Mouse (Mus musculus): ENCODE data around the gene Cyp4f18. TPM values are rescaled to one million over a fixed set of nuclear protein-coding genes. Genes with fewer than 3 reads are reported as not detected.
"Not testable (repeated sequence)": the region's sequence is repeated elsewhere in the genome, so short reads cannot be mapped to it uniquely, and the experiment has no call there.

Gene Cyp4f18
- 1.0 and 1.7 TPM in 2 replicates for polyA plus RNA-seq (2014; fragmentation: Nextera tagmentation; extraction: Ambion mirVana)

DNA sequence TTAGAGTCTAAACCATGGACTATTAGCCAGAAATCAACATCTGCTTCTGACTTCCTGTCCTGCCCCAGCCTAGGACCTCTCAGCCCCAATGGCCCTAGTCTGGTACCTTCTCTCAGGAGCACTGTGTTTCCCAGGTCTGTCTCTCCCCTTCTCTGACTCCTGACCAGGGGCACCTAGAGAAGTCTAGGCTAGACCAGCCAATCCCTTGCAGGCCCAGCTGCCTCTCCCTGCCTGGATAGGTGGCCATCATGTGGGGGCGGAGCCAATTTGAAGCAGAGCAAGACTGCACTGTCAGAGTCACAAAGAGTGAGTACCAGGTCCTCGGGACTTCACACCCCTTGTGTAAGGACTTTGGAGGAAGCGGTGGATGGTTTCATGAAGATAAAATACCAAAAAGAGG, at the start of gene Cyp4f18:
Gene Cyp4f18 (minus strand): TSS at position 154 of the 400 bp plus-strand sequence.
- no peaks in the 10 kb centered on the region for H3K4me1 ChIP-seq (ENCODE audit: control insufficient read depth, insufficient read depth, low read length)
- H3K27me3 ChIP-seq (replicated peaks; ENCODE audit: control insufficient read depth, insufficient read depth, low read length), result no peaks in the 10 kb centered on the region
- WGBS, result 71% methylated on average over 3 of the region's 3 CpGs
- no peak within 1 kb of the TSS for H3K27ac ChIP-seq (replicated peaks; ENCODE audit: low read depth, low read length)
- ATAC-seq (ENCODE audit: low read depth) (no peak), DNase-seq (ENCODE audit: low spot score) (no peak)
- H3K4me3 ChIP-seq (ENCODE audit: low read depth, low read length), result no peak within 1 kb of the TSS
- no peaks in the 10 kb centered on the region for H3K36me3 ChIP-seq (ENCODE audit: control insufficient read depth, insufficient read depth, low read length)
- no peaks in the 10 kb centered on the region for H3K9me3 ChIP-seq (ENCODE audit: control insufficient read depth, low read length)
- no peak within 1 kb of the TSS for H3K4me2 ChIP-seq (ENCODE audit: low read depth, low read length)
- H3K9ac ChIP-seq (ENCODE audit: low read depth, low read length), result no peak within 1 kb of the TSS

DNA sequence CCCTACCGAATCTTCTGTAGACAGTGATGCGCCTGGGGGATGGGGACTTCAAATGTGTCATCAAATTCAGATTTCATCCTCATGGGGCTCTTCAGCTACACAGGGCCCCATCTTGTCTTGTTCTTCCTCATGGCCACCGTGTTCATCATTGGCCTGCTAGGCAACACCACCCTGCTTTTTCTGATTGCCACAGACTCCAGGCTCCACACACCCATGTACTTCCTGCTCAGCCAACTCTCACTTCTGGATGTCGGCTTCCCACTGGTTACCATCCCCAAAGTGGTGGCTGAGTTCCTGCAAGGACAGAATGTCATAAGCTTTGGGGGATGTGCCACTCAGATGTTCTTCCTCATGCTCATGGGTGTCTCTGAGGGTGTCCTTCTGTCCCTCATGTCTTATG, 48.2 kb upstream of the Cyp4f18 start:
- not testable (repeated sequence) for ATAC-seq (ENCODE audit: low read depth); DNase-seq (ENCODE audit: low spot score); H3K27me3 ChIP-seq (replicated peaks; ENCODE audit: control insufficient read depth, insufficient read depth, low read length); H3K4me3 ChIP-seq (ENCODE audit: low read depth, low read length); H3K9me3 ChIP-seq (ENCODE audit: control insufficient read depth, low read length); H3K9ac ChIP-seq (ENCODE audit: low read depth, low read length); H3K4me1 ChIP-seq (ENCODE audit: control insufficient read depth, insufficient read depth, low read length); H3K36me3 ChIP-seq (ENCODE audit: control insufficient read depth, insufficient read depth, low read length); H3K27ac ChIP-seq (replicated peaks; ENCODE audit: low read depth, low read length); H3K4me2 ChIP-seq (ENCODE audit: low read depth, low read length)
- WGBS, result 86% methylated on average over 3 of the region's 4 CpGs

DNA sequence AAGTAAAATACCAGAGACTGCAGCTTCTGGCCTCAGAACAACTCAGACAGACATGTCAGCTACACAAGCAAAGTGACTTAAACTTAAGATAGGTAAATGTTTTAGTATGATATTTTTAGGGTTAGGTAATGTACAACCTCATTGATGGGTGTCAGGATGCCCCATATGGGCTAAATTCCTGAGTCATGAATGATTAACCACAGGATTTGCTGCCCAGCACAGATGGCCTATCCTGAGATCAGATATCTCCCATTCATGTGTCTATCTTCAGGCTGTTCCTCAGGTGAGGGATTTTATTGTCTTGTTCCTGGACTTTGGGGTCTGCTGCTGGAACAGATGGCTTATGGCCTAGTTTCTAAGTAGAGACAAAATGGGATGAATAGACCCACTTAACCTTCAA, 45.2 kb upstream of the Cyp4f18 start:
- H3K4me1 ChIP-seq (ENCODE audit: control insufficient read depth, insufficient read depth, low read length); H3K4me2 ChIP-seq (ENCODE audit: low read depth, low read length); H3K9me3 ChIP-seq (ENCODE audit: control insufficient read depth, low read length); DNase-seq (ENCODE audit: low spot score); H3K4me3 ChIP-seq (ENCODE audit: low read depth, low read length); H3K27ac ChIP-seq (replicated peaks; ENCODE audit: low read depth, low read length); H3K9ac ChIP-seq (ENCODE audit: low read depth, low read length); ATAC-seq (ENCODE audit: low read depth); H3K27me3 ChIP-seq (replicated peaks; ENCODE audit: control insufficient read depth, insufficient read depth, low read length); H3K36me3 ChIP-seq (ENCODE audit: control insufficient read depth, insufficient read depth, low read length): not testable (repeated sequence)

DNA sequence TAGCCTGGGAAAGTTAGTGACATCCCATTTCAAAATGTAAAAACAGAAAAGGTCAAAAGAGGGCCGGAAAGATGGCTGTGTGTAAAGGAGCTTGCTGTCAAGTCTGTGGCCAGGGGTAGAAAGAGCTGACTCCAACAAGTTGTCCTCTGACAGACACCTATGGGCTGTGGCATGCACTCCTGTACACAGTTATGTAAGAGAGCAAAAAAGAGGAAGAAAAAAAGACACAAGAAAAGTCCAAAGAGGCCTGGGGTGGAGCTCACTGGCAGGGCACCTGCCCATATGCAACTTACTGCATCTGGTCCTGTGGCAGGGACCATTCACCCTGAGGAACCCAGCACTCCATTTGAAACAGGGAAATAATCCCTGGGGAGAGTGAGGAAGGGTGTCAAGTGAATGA, 33.1 kb upstream of the Cyp4f18 start:
- DNase-seq (ENCODE audit: low spot score) (no peak), ATAC-seq (ENCODE audit: low read depth) (no peak)
- Histone ChIP-seq H3K9ac (ENCODE audit: low read depth, low read length) (no peak overlapping the region), H3K27me3 (replicated peaks; ENCODE audit: control insufficient read depth, insufficient read depth, low read length) (no peaks in the 10 kb centered on the region), H3K4me1 (ENCODE audit: control insufficient read depth, insufficient read depth, low read length) (no peaks in the 10 kb centered on the region), H3K4me3 (ENCODE audit: low read depth, low read length) (no peak overlapping the region), H3K9me3 (ENCODE audit: control insufficient read depth, low read length) (no peaks in the 10 kb centered on the region), H3K27ac (replicated peaks; ENCODE audit: low read depth, low read length) (no peak overlapping the region), H3K36me3 (ENCODE audit: control insufficient read depth, insufficient read depth, low read length) (no peaks in the 10 kb centered on the region), H3K4me2 (ENCODE audit: low read depth, low read length) (no peak overlapping the region)
- WGBS, result 82% methylated on average over 1 of the region's 1 CpGs

DNA sequence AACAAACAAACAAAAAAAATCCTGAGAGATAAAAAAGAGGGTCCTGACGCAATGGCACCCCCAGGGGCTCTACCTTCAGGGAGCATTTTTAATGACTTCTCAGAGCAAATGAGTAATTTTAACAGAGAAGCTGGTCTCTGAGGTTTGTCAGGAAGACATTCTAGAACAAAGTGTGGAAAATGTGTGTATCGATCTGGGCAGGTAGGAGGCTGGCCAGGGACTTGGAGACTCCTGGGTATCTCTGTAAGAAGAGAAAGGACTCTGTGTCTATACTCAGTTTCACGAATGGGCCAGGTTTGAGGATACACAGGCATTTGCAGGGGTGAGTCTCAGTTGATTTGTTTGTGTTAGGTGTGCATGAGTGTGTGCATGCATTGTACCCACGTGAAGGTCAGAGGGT, 31.5 kb upstream of the Cyp4f18 start, which contains the start of gene Olfr372:
Gene Olfr372 (plus strand): TSS at position 301 of the 400 bp plus-strand sequence.
- not testable (repeated sequence) for H3K27me3 ChIP-seq (replicated peaks; ENCODE audit: control insufficient read depth, insufficient read depth, low read length); ATAC-seq (ENCODE audit: low read depth); H3K4me1 ChIP-seq (ENCODE audit: control insufficient read depth, insufficient read depth, low read length); H3K27ac ChIP-seq (replicated peaks; ENCODE audit: low read depth, low read length); H3K36me3 ChIP-seq (ENCODE audit: control insufficient read depth, insufficient read depth, low read length); H3K4me3 ChIP-seq (ENCODE audit: low read depth, low read length); H3K9ac ChIP-seq (ENCODE audit: low read depth, low read length); DNase-seq (ENCODE audit: low spot score); H3K9me3 ChIP-seq (ENCODE audit: control insufficient read depth, low read length); H3K4me2 ChIP-seq (ENCODE audit: low read depth, low read length)
- 77% methylated on average over 4 of the region's 4 CpGs for WGBS

DNA sequence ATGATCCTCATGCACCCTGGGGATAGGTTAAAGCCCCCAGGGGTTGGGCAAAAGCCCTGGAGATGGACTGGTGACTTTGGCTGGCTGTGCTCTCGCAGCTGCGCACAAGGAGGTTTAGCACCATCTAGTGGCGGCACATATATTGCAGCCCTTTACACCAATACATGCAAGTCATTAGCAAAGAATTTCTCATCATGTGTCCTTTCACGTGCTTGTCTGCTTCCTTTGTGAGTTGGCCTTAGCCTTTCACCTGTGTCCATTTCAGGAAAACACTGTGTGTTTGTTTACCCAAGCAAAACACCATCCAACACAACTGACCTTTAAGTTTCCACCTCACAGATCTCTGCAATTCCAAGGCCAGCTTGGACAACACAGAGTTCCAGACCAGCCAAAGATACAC, 23.5 kb upstream of the Cyp4f18 start:
- H3K36me3 ChIP-seq (ENCODE audit: control insufficient read depth, insufficient read depth, low read length); H3K4me1 ChIP-seq (ENCODE audit: control insufficient read depth, insufficient read depth, low read length); DNase-seq (ENCODE audit: low spot score); H3K4me3 ChIP-seq (ENCODE audit: low read depth, low read length); H3K27me3 ChIP-seq (replicated peaks; ENCODE audit: control insufficient read depth, insufficient read depth, low read length); H3K27ac ChIP-seq (replicated peaks; ENCODE audit: low read depth, low read length); H3K4me2 ChIP-seq (ENCODE audit: low read depth, low read length); H3K9ac ChIP-seq (ENCODE audit: low read depth, low read length); ATAC-seq (ENCODE audit: low read depth); H3K9me3 ChIP-seq (ENCODE audit: control insufficient read depth, low read length): not testable (repeated sequence)
- 18% methylated on average over 2 of the region's 4 CpGs for WGBS

DNA sequence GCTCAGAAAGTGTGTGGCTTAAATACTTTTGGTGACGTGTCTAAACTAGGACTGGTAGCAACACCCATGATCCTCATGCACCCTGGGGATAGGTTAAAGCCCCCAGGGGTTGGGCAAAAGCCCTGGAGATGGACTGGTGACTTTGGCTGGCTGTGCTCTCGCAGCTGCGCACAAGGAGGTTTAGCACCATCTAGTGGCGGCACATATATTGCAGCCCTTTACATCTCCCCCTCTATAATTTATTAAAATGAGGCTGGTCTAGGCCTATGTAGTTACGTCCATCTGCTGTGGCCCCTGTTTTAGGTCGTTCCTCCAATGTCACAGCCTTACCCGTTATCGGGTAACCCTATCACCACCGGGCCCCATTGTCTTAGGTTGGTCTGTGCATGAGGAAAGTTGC, 15.5 kb upstream of the Cyp4f18 start:
- not testable (repeated sequence) for H3K4me2 ChIP-seq (ENCODE audit: low read depth, low read length); DNase-seq (ENCODE audit: low spot score); H3K9ac ChIP-seq (ENCODE audit: low read depth, low read length); H3K4me3 ChIP-seq (ENCODE audit: low read depth, low read length); H3K36me3 ChIP-seq (ENCODE audit: control insufficient read depth, insufficient read depth, low read length); H3K4me1 ChIP-seq (ENCODE audit: control insufficient read depth, insufficient read depth, low read length); H3K27me3 ChIP-seq (replicated peaks; ENCODE audit: control insufficient read depth, insufficient read depth, low read length); H3K9me3 ChIP-seq (ENCODE audit: control insufficient read depth, low read length); H3K27ac ChIP-seq (replicated peaks; ENCODE audit: low read depth, low read length); ATAC-seq (ENCODE audit: low read depth)
- 5% methylated on average over 4 of the region's 9 CpGs for WGBS

DNA sequence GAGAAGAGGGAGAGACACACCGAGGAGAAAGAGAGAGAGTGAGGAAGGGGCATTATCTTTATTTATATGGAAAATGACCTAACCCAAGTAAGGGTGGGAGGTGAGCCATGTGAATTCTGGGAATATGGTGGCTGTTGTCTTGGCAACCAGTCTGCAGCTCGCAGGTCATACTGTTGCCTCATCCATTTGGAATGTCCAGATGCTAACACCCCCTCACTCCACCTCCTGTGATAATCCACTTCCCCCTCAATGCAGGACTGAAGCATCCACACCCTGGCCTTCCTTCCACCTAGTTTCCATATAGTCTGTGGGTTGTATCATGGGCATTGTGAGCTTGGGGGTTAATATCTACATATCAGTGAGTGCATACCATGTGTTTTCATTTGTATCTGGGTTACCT, 10.4 kb upstream of the Cyp4f18 start:
- WGBS, result 64% methylated on average over 2 of the region's 2 CpGs
- no peak overlapping the region for H3K27ac ChIP-seq (replicated peaks; ENCODE audit: low read depth, low read length)
- no peak for DNase-seq (ENCODE audit: low spot score)
- 0 out of 2 replicates have a peak, but pooled peaks cover 2% of the 10 kb centered on the region for H3K9me3 ChIP-seq (ENCODE audit: control insufficient read depth, low read length)
- no peak for ATAC-seq (ENCODE audit: low read depth)
- H3K36me3 ChIP-seq (ENCODE audit: control insufficient read depth, insufficient read depth, low read length), result no peaks in the 10 kb centered on the region
- H3K27me3 ChIP-seq (replicated peaks; ENCODE audit: control insufficient read depth, insufficient read depth, low read length), result no peaks in the 10 kb centered on the region
- H3K4me1 ChIP-seq (ENCODE audit: control insufficient read depth, insufficient read depth, low read length), result no peaks in the 10 kb centered on the region
- H3K4me2 ChIP-seq (ENCODE audit: low read depth, low read length), result no peak overlapping the region
- H3K9ac ChIP-seq (ENCODE audit: low read depth, low read length), result no peak overlapping the region
- no peak overlapping the region for H3K4me3 ChIP-seq (ENCODE audit: low read depth, low read length)

DNA sequence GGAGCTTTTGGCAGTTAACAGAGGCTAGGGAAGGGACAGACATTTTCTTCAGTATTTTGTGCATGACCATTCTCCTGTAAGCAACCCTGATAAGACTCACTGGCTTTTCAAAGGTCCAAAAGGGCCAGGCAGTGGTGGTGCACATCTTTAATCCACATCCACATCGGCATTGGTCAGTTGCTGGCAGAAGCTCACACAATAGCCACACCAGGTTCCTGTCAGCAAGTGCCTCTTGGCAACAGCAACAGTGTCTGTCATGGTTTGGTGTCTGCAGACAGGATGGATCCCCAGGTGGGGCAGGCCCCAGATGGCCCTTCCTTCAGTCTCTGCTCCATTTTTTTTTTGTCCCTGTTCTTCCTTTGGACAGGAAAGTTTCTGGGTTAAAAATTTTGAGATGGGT, 9.6 kb upstream of the Cyp4f18 start:
- not testable (repeated sequence) for H3K4me2 ChIP-seq (ENCODE audit: low read depth, low read length); H3K9me3 ChIP-seq (ENCODE audit: control insufficient read depth, low read length); H3K27ac ChIP-seq (replicated peaks; ENCODE audit: low read depth, low read length); ATAC-seq (ENCODE audit: low read depth); H3K4me3 ChIP-seq (ENCODE audit: low read depth, low read length); H3K4me1 ChIP-seq (ENCODE audit: control insufficient read depth, insufficient read depth, low read length); H3K36me3 ChIP-seq (ENCODE audit: control insufficient read depth, insufficient read depth, low read length); H3K9ac ChIP-seq (ENCODE audit: low read depth, low read length); DNase-seq (ENCODE audit: low spot score); H3K27me3 ChIP-seq (replicated peaks; ENCODE audit: control insufficient read depth, insufficient read depth, low read length)
- WGBS, result 81% methylated on average over 1 of the region's 1 CpGs

All from embryonic facial prominence, embryonic 14.5 days (tissue).